Mouse (Mus musculus): ENCODE results near the gene Polr2a.

Polr2a gene

GRCm38 (mm10) chr11:69758478-69758970 lies at the start of gene Polr2a:
Gene Polr2a (minus strand): TSS chr11:69758637.
- peak; percentile 99 for DNase-seq (ENCODE audit: extremely low spot score)

GRCm38 (mm10) chr11:69807641-69808040 lies 49.2 kb upstream of the Polr2a start:
- no peak for DNase-seq (ENCODE audit: extremely low spot score)

- DNase-seq (ENCODE audit: extremely low spot score): no peak
Observed at GRCm38 (mm10) chr11:69806378-69806777, 47.9 kb upstream of the Polr2a start.

DNA sequence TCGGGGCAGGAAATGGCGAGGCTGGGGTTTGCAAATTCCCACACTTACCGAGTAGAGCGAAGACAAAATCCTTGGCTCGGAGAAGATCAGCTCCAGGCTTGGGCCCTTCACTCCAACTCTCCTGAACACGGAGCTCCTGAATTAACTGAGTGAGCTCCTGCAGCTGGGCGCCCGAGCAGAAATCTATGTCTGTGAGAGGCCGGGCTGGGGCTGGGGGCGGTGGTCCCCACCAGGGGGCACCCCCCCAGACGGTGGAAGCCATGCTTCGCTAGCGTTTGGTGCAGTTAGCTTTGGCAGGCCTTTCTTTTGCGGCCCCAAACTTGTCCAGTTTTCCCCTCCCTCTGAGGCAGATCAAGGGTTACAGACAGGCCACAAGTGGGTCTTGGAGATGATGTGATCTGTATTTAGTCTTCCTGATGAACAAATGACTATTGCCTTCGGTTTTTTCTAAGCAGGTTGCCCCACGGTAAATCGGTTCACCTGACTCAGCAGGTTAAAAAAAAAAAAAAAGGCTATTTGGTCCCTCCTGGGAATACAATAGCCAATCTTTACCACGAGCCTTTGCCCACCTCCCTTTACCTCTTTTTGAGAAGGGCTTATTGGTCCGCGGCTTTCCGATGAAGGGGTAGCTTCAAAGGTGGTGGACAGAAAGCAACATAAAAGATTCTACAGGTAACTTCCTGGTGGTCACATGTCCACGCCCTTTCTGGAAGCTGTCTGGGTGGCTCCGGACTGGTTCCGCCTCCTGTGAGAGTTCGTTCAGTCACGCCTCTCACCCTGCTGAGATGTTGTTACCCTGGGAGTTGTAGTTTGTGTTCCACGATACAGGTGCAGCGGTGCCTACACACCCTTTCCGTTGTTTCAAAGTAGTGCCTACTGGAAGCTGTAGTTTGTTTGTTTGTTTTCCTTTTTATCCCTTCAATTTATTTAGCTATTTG lies 46.8 kb upstream of the Polr2a start, which contains the start of gene Tmem102:
Gene Tmem102, minus strand, starts transcription at position 653 of the 938 bp plus-strand sequence.
- peak; percentile 13 for DNase-seq (ENCODE audit: extremely low spot score)

GRCm38 (mm10) chr11:69804652-69804940 lies 46.2 kb upstream of the Polr2a start:
- peak; percentile 10 for DNase-seq (ENCODE audit: extremely low spot score)

- peak; percentile 68 for DNase-seq (ENCODE audit: extremely low spot score)
Observed at GRCm38 (mm10) chr11:69803786-69804651, 45.6 kb upstream of the Polr2a start.

DNA sequence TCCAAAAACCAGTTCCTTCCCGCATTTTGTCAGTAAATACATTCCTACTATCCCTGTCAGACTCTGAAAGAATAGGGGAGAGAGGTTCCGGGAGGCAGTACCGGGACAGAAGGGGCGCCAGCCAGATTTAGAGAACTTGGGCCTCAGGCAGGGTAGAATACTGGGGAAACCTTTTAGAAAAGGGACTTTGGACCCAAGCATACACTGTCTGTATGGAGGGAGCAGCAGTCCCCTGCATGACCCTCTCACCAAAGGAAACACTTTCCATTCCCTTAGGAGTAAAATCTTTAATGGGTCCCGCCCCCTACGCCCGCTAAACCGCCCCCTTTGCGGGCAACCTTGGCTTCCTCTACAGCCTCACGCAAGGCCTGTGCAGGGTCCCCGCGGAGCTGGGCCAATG lies 44.9 kb upstream of the Polr2a start:
- DNase-seq (ENCODE audit: extremely low spot score): no peak

GRCm38 (mm10) chr11:69802648-69803105 lies 44.2 kb upstream of the Polr2a start:
- DNase-seq (ENCODE audit: extremely low spot score): peak; percentile 83

GRCm38 (mm10) chr11:69801379-69801977 lies 43.0 kb upstream of the Polr2a start, which contains the start of gene Fgf11:
Gene Fgf11 (minus strand): TSS chr11:69801857.
- no peak for DNase-seq (ENCODE audit: extremely low spot score)

DNA sequence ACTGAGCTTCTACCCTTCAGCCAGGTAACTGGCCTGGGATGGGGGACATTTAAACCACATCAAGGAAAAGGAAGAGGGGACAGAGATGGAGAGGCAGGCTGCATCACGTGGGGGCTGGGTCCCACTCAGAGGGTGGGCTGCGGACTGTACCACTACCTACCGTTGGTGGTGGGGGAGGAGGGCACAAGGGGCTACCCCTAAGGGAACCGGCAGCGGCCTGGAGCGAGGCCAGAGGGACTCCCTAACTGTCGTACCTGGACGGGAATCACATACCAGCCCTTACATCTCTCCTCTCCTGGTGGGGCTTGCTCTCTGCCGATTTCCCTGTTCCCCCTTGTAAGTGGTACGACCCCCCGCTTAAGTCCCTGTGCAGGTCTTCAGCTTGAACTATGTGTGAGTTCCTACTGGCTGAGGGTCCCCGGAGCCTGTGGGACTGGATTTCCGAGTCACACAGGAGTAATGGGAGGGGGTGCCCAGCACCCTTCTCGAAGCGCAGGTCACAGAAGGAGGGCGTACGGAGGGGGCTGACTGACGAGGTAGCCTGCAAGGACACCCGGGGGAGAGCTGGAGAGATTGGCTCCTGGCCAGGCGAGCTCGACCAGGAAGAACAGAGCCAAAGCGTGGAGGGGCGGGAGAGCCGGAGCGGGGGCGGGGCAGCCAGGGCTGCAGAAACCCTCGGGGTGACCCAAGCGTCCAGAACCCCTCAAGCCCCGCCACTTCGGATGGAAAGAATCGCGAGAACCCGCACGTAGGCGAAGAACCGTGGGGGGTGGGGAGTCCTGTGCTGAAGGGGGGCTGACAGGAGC lies 42.2 kb upstream of the Polr2a start:
- peak; percentile 90 for DNase-seq (ENCODE audit: extremely low spot score)

DNA sequence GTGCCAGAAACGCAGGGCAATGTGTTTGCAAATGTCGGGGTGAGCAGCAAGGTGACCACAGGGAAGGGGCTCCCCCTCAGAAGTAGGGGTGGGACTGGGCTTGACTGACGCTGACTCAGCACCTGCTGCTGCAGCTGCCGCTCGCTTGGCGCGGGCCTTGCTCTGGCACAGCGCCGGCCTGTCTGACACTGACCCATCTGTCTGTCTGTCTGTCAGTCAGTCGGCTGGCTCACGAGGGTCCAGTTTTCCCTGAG lies 41.6 kb upstream of the Polr2a start:
- no peak for DNase-seq (ENCODE audit: extremely low spot score)

GRCm38 (mm10) chr11:69799394-69800137 lies 41.1 kb upstream of the Polr2a start:
- no peak for DNase-seq (ENCODE audit: extremely low spot score)

- no peak for DNase-seq (ENCODE audit: extremely low spot score)
Observed at GRCm38 (mm10) chr11:69797924-69798323, 39.5 kb upstream of the Polr2a start.

- DNase-seq (ENCODE audit: extremely low spot score): no peak
Observed at GRCm38 (mm10) chr11:69795983-69796435, 37.6 kb upstream of the Polr2a start.

DNA sequence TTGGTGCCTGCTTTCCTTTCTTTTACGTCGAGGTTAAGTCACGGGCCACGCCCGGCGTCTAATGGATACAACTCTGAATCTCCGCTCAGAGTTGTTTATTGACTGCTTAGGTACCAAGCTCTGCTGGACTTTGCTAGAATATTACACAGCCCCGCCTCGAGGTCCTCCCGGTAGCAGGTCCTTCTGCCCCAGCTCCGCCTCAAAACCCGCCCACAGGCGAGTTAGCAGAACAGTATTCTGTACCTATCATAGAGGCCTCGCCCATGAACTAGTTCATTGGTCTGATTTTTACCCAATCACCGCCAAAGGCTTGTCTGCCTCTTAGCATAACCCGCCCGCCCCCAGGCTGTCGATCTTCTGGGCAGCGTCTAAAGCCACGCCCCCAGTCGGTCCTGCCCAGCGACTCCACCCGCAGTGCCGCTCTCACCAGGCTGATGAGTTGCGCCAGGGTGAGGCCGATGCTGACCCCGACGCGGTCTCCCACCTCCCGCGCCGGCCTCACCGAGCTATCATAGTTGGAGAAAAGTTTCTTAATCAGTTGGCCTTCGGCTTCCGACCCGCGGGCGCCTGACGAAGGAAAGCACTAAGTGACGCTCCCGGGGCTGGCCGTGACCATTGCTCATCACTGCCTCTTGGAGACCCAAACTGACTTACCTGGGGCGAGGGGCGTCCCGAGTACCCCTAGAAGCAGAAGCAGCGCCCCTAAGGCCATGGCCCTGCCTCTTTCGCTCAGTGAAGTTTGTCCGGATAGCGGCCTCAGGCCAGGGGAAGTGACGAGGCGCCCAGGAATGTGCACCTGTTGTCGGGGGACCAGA lies 36.9 kb upstream of the Polr2a start, which contains the start of gene Chrnb1:
Gene Chrnb1, minus strand, starts transcription at position 776 of the 815 bp plus-strand sequence.
- peak; percentile 87 for DNase-seq (ENCODE audit: extremely low spot score)

- DNase-seq (ENCODE audit: extremely low spot score): no peak
Observed at GRCm38 (mm10) chr11:69793429-69793828, 35.0 kb upstream of the Polr2a start.

GRCm38 (mm10) chr11:69791420-69791819 lies 33.0 kb upstream of the Polr2a start:
- no peak for DNase-seq (ENCODE audit: extremely low spot score)

- DNase-seq (ENCODE audit: extremely low spot score): no peak
Observed at GRCm38 (mm10) chr11:69789431-69789830, 31.0 kb upstream of the Polr2a start.

- no peak for DNase-seq (ENCODE audit: extremely low spot score)
Observed at GRCm38 (mm10) chr11:69787306-69787705, 28.9 kb upstream of the Polr2a start.

All from embryo, embryonic 9.5 days (tissue).